Mouse (Mus musculus) liver, embryonic 15.5 days (tissue): ENCODE measurements around the gene Ston2. TPM values are rescaled to one million over a fixed set of nuclear protein-coding genes. Genes with fewer than 3 reads are reported as not detected.
"Not testable (repeated sequence)": the region's sequence is repeated elsewhere in the genome, so short reads cannot be mapped to it uniquely, and the experiment has no call there.

Experiments
- ATAC-seq: fragments of 200-750 bp; cut with Nextera tagmentation; 2 replicates; pipeline ENCODE4 v1.8.0; 2017; ENCODE audit warnings: moderate number of reproducible peaks, mild to moderate bottlenecking, moderate library complexity; ENCODE audit not compliant: insufficient read depth
- H3K27ac ChIP-seq: fragments of 300-500 bp; sonication (generic); replicated peaks from 2 replicates; pipeline ENCODE4 v1.5.1; 2015; ENCODE audit warnings: mild to moderate bottlenecking, inconsistent platforms
- H3K27me3 ChIP-seq: fragments of 300-500 bp; sonication (generic); 2 replicates; pipeline ENCODE4 v1.6.1; 2015; ENCODE audit warnings: mild to moderate bottlenecking, inconsistent platforms
- H3K36me3 ChIP-seq: fragments of 300-500 bp; sonication (generic); replicated peaks from 2 replicates; pipeline ENCODE4 v1.6.1; 2015; ENCODE audit warnings: moderate library complexity, mild to moderate bottlenecking, inconsistent platforms
- H3K4me1 ChIP-seq: fragments of 300-500 bp; sonication (generic); replicated peaks from 2 replicates; pipeline ENCODE4 v1.6.1; 2015; ENCODE audit warnings: inconsistent platforms
- H3K4me2 ChIP-seq: fragments of 300-500 bp; sonication (generic); 2 replicates; pipeline ENCODE4 v1.6.1; 2015; ENCODE audit warnings: moderate library complexity, mild to moderate bottlenecking, inconsistent platforms
- H3K4me3 ChIP-seq: fragments of 300-500 bp; sonication (generic); replicated peaks from 2 replicates; pipeline ENCODE4 v1.5.1; 2015; ENCODE audit warnings: mild to moderate bottlenecking, inconsistent platforms
- H3K9ac ChIP-seq: fragments of 300-500 bp; sonication (generic); 2 replicates; pipeline ENCODE4 v1.6.1; 2015; ENCODE audit warnings: moderate library complexity, mild to moderate bottlenecking, inconsistent platforms
- H3K9me3 ChIP-seq: fragments of 300-500 bp; sonication (generic); replicated peaks from 2 replicates; pipeline ENCODE4 v1.6.1; 2016; ENCODE audit warnings: inconsistent platforms
- WGBS: fragments of 180-500 bp; shearing (Covaris S2); methylation state at CpG from one replicate; pipeline ENCODE4 v1.1.7; 2015; ENCODE audit warnings: mixed read lengths; ENCODE audit not compliant: insufficient replicate concordance; 5-methylcytosine and 5-hydroxymethylcytosine counted together
- polyA plus RNA-seq: library from polyadenylated mRNA; unstranded; fragments of >200 nt; fragmentation: Nextera tagmentation; extraction: Ambion mirVana; gene quantifications from 2 replicates; pipeline ENCODE4 v1.2.1, GENCODE M21; 2015

Ston2 gene
- polyA plus RNA-seq, 1 experiment from 2014 or later = 13.6 TPM

DNA sequence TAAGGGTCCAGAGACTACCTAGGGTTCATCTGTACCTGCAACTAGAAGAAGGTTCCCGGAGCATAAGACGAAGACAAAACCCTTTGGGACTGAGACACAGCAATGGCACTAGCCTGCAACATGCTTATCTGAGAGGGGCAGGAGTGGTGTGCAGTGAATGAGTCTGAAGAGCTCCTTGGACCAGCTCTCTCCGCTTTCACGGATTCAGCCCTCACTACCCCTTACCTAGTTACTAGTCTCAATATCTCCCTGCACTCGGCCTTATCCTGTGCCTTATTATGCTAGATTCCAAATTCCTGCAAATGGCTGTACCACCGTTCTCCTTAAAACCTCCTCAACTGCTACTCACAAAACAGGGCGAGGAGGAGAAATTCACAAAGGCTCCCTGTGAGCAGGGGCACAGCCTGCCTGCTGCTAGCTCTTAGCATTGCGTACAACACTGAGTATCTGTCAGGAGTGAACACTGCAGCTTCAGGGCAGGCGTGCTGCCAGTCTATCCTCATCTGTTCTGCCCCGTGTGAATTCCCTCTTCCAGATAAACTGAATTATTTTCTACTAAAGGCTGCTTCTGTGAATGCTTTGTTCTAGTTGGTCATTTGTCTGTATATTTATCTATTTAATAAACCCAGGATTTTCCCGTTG is 38.5 kb downstream of the Ston2 start:
- no peaks in the 10 kb centered on the region for H3K9me3 ChIP-seq
- H3K36me3 ChIP-seq = no peaks in the 10 kb centered on the region
- WGBS = 48% methylated on average over 11 of the region's 11 CpGs
- no peak overlapping the region for H3K4me2 ChIP-seq
- H3K4me1 ChIP-seq = peaks cover 64% of the 10 kb centered on the region
- ATAC-seq = no peak
- no peak overlapping the region for H3K27ac ChIP-seq
- H3K4me3 ChIP-seq = no peak overlapping the region
- no peak overlapping the region for H3K9ac ChIP-seq
- H3K27me3 ChIP-seq = no peaks in the 10 kb centered on the region

DNA sequence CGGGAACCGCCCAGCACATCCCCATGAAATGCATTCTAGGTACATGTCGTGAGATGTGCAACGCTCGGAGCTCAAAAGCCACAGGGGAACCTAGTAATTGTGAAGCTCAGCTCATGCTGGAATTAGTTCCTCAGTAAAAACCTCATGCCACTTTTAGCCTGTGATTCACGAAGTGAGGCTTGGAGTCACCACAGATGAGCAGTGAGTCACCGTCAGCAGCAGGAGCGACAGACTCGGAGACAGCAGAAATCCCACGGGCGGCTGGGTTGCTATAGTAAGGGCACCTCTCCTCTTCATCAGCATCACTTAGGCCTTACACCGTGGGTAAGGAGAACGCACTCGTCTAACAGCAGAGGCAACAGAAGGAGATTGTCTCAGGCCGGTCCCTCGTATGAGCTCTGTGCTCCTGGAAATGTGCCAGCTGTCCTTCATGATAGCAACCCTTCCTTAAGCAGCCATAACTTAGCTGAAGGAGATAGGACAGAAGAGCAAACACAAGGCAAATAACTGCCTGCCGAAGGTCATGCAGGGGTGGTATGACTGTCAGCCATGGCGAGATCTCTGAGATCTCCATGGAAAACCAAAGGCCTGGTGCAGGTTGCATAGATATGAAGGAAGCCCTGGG is 39.8 kb downstream of the Ston2 start:
- WGBS = 42% methylated on average over 18 of the region's 18 CpGs
- peaks cover 5% of the 10 kb centered on the region for H3K36me3 ChIP-seq
- H3K27ac ChIP-seq = peak overlapping the region; percentile 53; the same call in 1 of the 2 replicates
- no peaks in the 10 kb centered on the region for H3K27me3 ChIP-seq
- no peak for ATAC-seq
- H3K4me3 ChIP-seq = no peak overlapping the region
- H3K4me1 ChIP-seq = peaks cover 73% of the 10 kb centered on the region
- no peaks in the 10 kb centered on the region for H3K9me3 ChIP-seq
- H3K4me2 ChIP-seq = peak overlapping the region; percentile 36
- H3K9ac ChIP-seq = no peak overlapping the region

DNA sequence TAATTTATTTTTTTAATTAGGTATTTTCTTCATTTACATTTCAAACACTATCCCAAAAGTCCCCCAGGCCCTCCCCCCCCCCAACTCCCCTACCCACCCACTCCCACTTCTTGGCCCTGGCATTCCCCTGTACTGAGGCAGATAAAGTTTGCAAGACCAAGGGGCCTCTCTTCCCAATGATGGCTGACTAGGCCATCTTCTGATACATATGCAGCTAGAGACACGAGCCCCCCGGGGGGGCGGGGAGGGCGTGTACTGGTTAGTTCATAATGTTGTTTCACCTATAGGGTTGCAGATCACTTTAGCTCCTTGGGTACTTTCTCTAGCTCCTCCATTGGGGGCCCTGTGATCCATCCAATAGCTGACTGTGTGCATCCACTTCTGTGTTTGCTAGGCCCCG is 41.3 kb downstream of the Ston2 start:
- Histone ChIP-seq H3K4me2 (peak overlapping the region; percentile 64; the same call in 1 of the 2 replicates), H3K4me1 (peaks cover 82% of the 10 kb centered on the region), H3K27ac (peak overlapping the region; percentile 89; the same call in 1 of the 2 replicates), H3K36me3 (peaks cover 21% of the 10 kb centered on the region)
- H3K27me3 ChIP-seq, H3K4me3 ChIP-seq, ATAC-seq, H3K9ac ChIP-seq, H3K9me3 ChIP-seq: not testable (repeated sequence)
- 38% methylated on average over 5 of the region's 5 CpGs for WGBS

GRCm38 (mm10) chr12:91745758-91746290 is 42.4 kb downstream of the Ston2 start:
- H3K4me2 ChIP-seq = peak overlapping the region; percentile 64
- H3K4me1 ChIP-seq = peaks cover 82% of the 10 kb centered on the region
- no peaks in the 10 kb centered on the region for H3K27me3 ChIP-seq
- peak overlapping the region; percentile 55 for H3K4me3 ChIP-seq
- H3K9ac ChIP-seq = peak overlapping the region; percentile 33; the same call in 1 of the 2 replicates
- peak; percentile 91 for ATAC-seq
- H3K27ac ChIP-seq = peak overlapping the region; percentile 89
- peaks cover 21% of the 10 kb centered on the region for H3K36me3 ChIP-seq
- 16% methylated on average over 11 of the region's 11 CpGs for WGBS
- no peaks in the 10 kb centered on the region for H3K9me3 ChIP-seq

DNA sequence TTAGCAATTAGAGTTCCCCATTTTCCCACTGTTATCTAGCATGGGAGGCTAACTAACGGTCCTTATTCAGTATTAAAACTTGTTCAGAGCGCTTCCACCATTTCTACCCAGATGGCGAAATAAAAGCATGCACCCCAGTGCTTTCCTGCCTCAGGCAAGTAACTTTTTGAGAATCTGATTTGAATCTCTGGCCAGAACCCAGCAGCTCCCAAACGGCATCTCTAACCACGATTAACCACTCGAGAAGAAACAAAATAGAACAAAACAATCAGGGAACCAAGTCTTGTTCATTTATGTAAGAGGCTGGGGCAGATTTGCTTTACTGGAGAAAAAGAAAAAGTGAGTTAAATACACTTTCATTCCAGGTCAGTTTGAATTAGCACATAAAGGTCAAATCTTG is 44.1 kb downstream of the Ston2 start:
- 0 out of 2 replicates have a peak overlapping the region, but pooled peaks have one; percentile 16 for H3K9ac ChIP-seq
- H3K4me2 ChIP-seq = peak overlapping the region; percentile 64
- no peak for ATAC-seq
- 32% methylated on average over 6 of the region's 6 CpGs for WGBS
- no peaks in the 10 kb centered on the region for H3K9me3 ChIP-seq
- peaks cover 72% of the 10 kb centered on the region for H3K4me1 ChIP-seq
- H3K27ac ChIP-seq = no peak overlapping the region; the same call in 1 of the 2 replicates
- H3K4me3 ChIP-seq = peak overlapping the region; percentile 28
- no peaks in the 10 kb centered on the region for H3K27me3 ChIP-seq
- H3K36me3 ChIP-seq = peaks cover 38% of the 10 kb centered on the region

DNA sequence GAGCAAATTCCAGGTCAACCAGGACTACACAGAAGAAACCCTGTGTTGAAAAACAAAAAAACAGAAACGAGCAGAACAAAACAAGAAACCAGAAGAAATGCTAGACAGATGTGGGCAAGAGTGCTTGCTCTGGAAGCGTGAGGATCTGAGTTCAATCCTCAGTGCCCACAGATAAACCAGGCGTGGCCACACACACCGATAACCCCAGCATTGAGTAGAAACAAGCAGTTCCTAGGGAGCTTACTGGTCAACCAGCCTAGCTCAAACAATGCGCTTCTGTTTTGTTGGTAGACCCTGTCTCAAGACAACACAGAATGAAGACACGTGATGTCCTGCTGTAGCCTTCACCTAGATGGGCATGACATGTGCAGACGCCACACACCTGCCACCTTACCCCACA is 45.3 kb downstream of the Ston2 start:
- peak overlapping the region; percentile 39 for H3K4me2 ChIP-seq
- H3K27ac ChIP-seq = no peak overlapping the region
- H3K9ac ChIP-seq = no peak overlapping the region
- H3K36me3 ChIP-seq = peaks cover 48% of the 10 kb centered on the region
- peaks cover 60% of the 10 kb centered on the region for H3K4me1 ChIP-seq
- H3K27me3 ChIP-seq = no peaks in the 10 kb centered on the region
- no peaks in the 10 kb centered on the region for H3K9me3 ChIP-seq
- WGBS = 55% methylated on average over 7 of the region's 7 CpGs
- ATAC-seq = no peak
- H3K4me3 ChIP-seq = 0 out of 2 replicates have a peak overlapping the region, but pooled peaks have one; percentile 2

DNA sequence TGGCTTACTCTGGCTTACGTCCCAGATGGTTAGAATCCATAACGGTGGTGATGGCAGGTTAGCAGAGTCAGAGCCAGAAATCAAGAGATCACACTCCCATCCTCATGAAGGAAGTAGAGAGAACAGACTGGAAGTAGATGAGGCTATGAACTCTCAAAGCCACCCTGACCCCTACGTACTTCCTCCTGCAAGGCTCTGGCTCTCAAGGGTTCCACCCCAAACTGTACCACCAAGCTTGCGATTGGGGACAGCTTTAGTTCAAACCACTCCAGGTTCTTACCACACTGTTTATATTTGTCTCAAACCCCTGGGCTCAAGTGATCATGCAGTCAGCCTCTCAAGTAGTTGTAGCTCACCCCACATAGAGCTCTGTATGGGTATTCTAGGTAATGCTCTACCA is 49.8 kb downstream of the Ston2 start:
- ATAC-seq = no peak
- Histone ChIP-seq H3K27ac (no peak overlapping the region), H3K9me3 (no peaks in the 10 kb centered on the region)

DNA sequence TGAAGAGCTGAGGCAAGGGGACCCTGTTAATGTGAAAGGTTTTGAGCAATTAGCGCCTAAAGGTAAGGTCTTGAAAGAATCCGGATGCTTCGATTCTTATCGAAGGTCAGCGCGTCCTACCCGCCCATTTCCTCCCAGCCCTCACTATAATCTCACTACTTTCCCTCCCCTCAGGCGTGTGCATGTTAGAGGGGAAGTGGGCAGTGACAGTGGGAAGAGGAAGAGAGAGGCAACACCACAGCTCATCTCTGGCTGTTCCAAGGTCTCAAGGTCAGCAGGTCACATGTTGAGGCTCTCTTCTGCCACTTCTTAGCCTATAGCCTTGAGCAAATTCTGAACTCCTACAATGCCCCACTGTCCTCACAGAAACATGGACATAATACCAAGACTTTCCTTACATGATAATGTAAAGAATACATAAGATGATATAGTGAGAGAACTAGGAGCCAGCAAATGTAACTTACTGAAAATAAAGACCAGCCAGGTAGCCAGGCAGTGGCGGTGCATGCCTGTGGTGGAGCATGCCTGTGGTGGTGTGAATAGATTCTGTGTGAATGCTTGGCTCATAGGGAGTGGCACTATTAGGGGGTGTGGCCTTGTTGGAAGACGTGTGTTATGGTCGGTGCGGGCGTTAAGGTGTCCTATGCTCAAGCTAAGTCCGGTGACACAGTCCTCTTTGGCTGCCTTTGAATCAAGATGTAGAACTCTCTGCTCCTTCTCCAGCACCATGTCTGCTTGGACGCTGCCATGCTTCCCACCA is 51.8 kb downstream of the Ston2 start:
- H3K4me2 ChIP-seq = no peak overlapping the region
- peaks cover 65% of the 10 kb centered on the region for H3K36me3 ChIP-seq
- no peak overlapping the region for H3K4me3 ChIP-seq
- H3K27me3 ChIP-seq = no peaks in the 10 kb centered on the region
- no peaks in the 10 kb centered on the region for H3K9me3 ChIP-seq
- peak; percentile 60; the same call in 1 of the 2 replicates for ATAC-seq
- no peak overlapping the region for H3K9ac ChIP-seq
- H3K4me1 ChIP-seq = peaks cover 24% of the 10 kb centered on the region
- no peak overlapping the region for H3K27ac ChIP-seq
- 28% methylated on average over 15 of the region's 15 CpGs for WGBS

More for the DNA sequence above, 49.8 kb downstream of the Ston2 start:
- Histone ChIP-seq H3K27me3 (no peaks in the 10 kb centered on the region), H3K4me2 (no peak overlapping the region), H3K4me3 (no peak overlapping the region), H3K36me3 (peaks cover 72% of the 10 kb centered on the region), H3K4me1 (peaks cover 40% of the 10 kb centered on the region), H3K9ac (no peak overlapping the region)
- 79% methylated on average over 4 of the region's 4 CpGs for WGBS

DNA sequence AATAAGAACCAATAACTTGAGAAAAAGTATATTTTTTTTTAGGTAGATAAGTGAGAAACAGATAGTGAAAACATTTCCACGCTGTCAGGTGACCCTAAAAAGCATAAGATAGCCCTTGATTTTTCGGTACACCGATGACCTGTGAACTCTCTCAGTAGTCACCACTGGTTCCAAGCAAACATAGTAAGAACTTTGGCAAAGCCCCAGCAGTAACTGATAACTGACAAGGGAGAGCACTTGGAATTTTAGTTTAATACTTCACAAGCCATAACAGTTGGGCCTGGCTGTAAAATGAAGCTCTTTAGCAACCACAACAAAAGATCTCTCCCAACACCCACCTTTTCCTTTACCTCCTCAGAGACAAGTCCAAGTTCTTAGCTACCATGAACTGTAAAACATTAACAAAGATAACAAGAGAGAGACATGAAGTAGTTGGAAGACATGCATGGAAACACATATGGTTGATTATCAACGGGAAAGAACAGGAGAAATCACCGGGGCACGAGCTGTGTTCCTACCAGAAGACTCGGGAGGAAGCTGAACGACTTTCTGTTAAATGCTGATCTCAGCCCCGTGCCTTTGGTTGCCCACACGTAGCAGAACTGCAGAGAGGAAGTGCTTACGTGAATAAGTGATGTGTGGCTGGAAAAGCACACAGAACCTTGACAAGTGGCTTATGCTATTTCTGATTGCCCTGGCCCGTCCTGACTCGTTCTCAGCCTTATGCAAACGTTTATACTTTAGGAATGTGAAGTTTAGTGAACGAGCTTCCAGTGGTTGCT is 53.8 kb downstream of the Ston2 start:
- H3K27ac ChIP-seq = 0 out of 2 replicates have a peak overlapping the region, but pooled peaks have one; percentile 31
- no peak for ATAC-seq
- H3K4me1 ChIP-seq = peaks cover 28% of the 10 kb centered on the region
- H3K9ac ChIP-seq = no peak overlapping the region
- H3K9me3 ChIP-seq = no peaks in the 10 kb centered on the region
- WGBS = 27% methylated on average over 15 of the region's 15 CpGs
- H3K27me3 ChIP-seq = no peaks in the 10 kb centered on the region
- H3K4me3 ChIP-seq = no peak overlapping the region
- H3K36me3 ChIP-seq = peaks cover 57% of the 10 kb centered on the region
- H3K4me2 ChIP-seq = no peak overlapping the region

- Histone ChIP-seq H3K27ac (no peak overlapping the region), H3K27me3 (no peaks in the 10 kb centered on the region), H3K9me3 (no peaks in the 10 kb centered on the region), H3K4me3 (no peak overlapping the region), H3K36me3 (peaks cover 47% of the 10 kb centered on the region), H3K9ac (no peak overlapping the region), H3K4me2 (no peak overlapping the region), H3K4me1 (peaks cover 28% of the 10 kb centered on the region)
- no peak for ATAC-seq
- 73% methylated on average over 6 of the region's 6 CpGs for WGBS
Observed at GRCm38 (mm10) chr12:91732729-91733448, 55.3 kb downstream of the Ston2 start.
